Mouse (Mus musculus) layer of hippocampus, postnatal 36 days (tissue): Measurements from ENCODE around the gene Faim2. TPM values are rescaled to one million over a fixed set of nuclear protein-coding genes. Genes with fewer than 3 reads are reported as not detected.

Source experiments
- DNase-seq, 2 experiments: peaks; one replicate each; pipeline ENCODE4 v3.0.0; 2022
- total RNA-seq, 2 experiments: library from RNA; stranded (reverse); gene quantifications; 2 replicates each; pipeline ENCODE4 v1.2.3; 2021

Faim2 gene
- total RNA-seq, 2 experiments from 2014 or later: 373 to 394 TPM

DNA sequence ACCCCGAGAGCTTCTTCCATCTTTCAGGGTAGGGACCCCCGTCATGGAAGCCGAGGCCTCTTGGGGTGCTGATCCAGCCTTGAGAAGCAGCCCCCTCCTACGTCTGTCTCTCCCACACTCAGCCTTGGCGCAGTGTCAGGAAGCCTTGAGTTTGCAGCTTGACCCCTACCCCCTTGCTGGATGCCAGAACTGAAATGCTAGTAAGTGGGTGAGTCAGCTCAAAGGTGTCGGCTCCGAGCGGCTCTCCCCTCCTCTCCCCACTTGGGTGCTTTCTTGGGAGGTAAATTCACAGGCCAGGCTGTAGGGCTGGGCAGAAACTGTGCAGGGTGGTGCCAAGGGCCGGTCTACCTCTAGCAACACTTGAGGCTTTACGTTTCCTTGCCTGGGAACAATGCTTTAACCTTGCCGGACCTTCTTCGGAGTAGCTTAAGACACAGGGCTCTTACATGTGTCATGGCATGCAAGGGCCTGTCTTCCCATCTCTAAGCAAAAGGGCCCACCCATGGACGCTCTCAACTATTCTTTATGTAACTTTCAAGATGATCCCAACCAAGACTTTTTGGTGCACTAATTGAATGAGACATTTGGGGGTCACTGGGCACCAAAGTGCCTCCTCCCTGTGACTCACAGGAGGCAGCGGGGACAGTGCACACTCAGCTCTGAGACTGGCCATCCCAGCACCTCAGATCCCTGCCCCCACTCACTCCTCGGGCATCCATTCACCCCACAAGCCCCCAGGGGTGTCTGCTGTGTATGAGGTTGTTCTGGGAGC lies 22.5 kb downstream of the Faim2 start:
- no peak for DNase-seq

DNA sequence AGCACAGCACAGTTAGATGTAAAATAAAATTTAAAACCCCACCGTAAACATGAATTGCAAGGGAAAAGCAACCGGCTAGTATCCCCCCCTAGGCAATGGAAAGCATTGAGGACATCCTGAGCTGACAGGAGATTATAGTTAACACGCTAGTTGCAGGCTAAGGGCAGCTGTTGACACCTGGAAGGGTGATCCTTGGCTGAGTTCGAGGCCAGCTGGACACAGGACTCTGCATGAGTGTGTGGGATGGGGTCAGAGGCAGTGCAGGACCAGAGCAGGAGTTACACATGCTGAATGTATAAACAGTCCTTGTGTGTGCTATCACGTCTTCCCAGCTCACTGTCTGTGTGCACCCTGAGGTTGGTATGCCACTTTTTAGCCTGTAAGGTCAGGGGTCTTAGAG lies 24.7 kb downstream of the Faim2 start:
- DNase-seq: no peak

DNA sequence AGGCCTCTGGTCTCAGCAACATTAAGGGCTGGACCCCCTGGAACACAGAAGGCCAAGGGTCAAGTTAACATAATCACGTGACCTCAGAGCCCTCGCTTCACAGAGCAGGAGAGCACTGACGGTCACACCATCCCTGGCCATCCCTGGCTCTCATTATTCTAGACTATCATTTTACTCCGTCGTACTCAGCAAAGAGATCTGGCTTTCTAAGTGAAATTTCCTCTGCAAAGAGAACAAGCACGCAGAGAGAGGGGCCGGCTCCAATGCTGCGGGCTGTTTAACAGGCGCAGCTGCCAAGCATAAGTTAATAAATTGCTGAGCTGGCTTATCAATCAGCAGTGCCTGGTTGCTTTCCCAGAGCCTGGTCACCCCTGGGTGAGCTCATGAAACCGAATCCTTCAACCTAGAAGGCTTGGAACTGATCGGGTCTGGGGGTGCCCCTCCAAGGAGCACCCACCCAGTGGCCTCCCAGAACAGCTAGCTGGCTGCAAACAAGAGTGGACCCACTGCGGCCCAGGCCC lies 25.6 kb downstream of the Faim2 start:
- DNase-seq: no peak

DNA sequence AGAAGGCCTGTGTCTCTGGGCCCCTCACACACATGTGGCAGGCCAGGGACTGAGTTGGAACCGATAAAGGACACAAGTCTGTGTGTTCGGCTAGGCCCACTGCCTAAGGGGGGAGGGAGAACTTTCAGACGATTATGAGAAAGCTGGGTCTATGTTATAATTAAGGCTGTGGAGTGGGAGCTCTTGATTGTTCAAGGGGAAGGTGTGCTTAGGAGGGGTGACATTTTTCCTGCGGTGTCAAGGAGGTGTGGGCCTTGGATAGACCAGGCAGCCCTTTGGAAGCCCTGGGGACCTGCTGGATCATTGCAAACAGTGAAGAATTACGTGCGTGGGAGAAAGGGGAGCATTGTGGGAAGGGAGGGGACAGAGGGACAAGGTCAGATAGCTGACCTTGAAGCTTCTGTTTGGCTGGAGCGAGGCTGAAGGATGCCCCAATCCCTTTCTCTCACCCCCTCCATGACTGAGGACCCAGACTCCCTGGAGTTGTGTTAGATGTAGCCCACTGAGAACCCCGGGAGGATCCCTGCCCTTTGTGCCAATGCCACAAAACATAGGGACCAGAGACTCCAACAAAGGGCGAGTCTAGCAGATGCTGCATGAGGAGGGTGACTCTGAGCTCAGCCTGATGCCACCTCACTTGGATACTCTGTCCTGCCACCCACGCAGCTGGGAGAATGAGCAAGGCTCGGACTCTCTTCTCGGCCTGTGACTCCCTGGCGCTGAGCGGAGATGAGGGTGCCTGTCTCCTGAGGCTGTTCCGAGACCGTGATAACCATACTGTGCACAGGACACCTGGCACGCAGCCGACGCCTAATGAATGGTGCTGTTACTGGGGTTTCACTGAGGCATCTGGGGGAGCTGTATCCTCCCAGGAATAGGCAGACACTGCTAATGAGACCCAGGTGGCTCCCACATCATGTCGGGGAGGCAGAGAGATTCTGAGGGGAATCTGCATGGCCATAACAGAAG lies 26.4 kb downstream of the Faim2 start:
- peak in 1 of 2 experiments; percentile 70 for DNase-seq

DNA sequence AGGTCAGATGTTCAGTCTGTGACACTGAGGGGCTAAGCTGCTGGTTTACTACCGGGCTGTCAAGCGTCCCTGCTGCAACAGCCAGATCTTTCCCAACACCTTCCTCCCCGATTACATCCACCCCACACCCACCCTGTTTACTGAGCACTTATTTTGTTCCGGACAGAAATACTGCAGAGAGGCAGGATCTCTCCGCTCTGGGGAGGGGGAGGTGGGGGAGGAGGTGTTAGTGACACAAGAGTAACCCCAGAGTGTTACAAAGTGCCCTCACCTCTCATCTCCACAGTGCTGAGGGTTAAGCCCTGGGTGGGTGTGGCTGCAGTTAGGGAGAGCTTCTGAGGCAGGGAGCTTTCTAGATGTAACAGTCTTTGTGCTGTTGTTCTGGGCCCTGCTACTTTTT lies 27.6 kb downstream of the Faim2 start:
- DNase-seq: no peak

DNA sequence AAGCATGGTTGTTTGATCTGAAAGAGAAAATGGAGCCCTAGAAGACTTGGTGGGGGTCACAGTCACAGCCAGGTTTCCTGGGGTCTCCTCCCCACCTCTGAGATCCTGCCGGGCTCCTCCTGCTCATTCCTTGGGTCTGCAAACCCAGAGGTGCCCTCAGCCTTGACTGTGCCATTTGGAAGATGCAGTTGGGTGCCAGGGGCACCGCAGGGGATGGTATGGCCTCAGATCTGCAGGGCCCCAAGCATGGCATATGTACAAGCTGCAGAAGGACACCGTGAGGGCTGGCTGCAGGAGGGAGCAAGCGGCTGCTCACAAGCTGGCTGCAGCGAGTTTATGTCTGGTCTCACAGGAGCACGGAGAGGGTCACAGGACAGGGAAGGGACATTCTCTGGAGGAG lies 28.2 kb downstream of the Faim2 start:
- DNase-seq: no peak

DNA sequence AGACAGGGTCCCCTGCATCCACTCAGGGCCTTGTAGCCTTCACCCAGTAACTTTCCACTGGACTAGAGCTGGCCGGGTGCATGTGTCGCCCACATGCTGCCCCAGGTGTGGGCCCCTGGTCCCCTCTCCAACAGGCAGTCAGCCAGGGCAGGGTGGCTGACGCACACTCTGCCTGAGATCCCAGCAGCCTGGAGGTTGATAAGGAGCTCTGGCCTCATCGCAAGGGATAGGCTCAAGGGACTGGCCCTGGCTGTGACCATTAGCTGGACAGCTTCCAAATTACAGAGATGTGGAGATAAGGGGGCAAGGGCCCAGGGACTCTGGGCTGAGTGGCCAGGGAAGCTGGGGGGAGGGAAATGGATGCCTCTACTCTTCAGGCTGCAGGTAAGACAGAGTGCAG lies 29.2 kb downstream of the Faim2 start:
- no peak for DNase-seq

DNA sequence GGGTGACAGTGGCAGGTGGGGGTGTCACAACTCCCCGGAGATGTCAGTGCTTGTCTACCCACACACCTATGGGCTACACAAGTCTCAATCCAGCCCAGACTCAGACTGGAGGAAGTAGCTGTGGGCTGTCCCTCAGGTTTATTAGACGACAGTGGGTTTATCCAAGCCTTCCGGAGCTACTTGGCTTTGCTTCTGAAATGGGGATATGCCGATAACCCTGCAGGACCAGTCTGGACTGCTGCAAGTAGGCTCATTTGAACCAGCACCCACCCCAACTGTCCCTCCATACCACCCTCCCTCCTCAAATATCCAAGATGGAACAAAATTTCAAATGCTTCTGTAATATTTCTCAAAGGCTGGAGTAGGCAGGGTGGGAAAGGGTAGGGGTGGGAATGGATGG lies 29.6 kb downstream of the Faim2 start:
- no peak for DNase-seq

DNA sequence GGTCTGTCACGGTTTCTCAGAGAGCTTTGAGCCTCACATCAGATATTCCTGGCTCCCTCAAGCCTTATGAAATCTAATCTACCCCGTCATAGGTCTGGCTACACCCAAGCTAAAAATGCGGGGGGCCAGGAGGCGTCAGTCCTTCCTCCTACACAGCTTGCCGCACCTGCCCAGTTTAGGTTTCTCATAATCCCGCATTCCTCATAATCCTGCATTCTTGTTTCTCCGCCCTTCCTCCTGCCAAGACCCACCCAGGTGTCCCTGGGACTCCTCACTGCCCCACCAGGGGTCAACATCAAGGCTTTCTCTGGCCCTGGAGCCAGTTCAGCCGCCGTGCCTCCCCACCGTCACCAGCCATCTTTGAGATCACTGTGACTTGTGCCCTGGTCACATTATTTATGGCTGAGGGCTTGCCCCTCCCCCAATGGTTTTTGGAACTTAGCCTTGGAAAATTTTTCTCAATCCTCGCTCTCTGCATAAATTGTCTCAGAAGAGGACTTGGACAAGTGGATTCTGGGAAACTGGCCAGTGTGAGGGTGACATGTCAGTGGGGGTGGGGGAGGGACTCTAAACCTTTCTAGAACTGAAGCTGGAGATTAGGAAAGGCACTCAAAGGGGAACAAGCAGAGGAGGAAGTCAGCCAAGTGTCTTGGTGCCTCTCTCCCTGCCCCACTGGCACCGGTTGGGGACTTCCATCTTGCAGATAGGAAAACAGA lies 30.3 kb downstream of the Faim2 start:
- peak; percentile 59 to 67 for DNase-seq

DNA sequence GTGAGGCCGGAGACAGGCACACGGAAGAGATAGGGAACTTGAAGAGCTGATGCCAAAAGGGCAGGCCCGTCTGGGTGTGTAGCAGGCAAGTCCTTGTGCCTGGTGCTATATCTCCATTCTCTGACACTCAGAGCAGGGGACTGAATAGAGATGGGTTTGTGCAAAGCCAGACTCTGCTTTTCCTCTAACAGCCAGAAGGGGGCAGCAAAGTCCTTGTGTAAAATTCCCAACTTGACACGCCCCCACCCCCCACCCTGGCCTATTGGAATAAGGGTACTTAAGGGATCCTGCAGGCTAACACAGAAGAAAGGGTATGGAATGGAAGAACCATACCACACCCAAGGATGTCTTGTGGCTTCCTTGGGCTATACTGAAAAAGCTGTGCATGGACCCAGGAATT lies 30.9 kb downstream of the Faim2 start:
- DNase-seq: no peak

DNA sequence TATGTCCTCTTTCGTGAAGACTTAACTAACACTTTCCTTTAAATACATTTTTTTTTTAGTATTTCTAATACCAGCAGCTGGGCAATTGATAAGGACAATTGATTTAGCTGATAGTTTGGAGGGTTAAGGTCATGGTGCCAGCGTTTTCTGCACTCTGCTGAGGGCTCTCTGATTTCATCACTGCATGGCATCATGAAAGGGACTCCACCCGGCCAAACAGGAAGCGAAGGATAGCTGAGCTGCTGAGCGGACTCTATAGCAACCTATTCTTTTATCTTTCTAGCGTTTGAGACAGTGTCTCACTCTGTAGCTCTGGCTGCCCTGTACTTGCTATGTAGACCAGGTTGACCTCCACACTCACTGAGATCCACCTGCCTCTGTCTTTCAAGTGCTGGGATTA lies 43.2 kb downstream of the Faim2 start:
- no peak for DNase-seq

DNA sequence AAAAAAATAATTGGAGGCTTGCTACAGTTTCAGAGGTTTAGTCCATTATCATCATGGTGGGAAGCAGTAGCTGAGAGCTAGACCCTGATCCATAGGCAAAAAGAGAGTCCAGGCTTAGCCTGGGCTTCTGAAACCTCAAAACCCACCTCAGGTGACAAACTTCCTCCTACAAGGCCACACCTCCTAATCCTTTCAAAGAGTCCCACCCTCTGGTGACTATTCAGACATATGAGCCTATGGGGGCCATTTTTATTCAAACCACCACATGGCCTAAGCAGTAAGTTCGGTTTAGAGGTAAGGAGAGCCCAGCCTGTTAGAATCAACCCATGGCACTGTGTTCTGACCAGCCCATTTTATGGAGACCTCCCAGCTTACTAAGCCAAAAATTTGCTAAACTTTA lies 52.2 kb downstream of the Faim2 start:
- DNase-seq: no peak

DNA sequence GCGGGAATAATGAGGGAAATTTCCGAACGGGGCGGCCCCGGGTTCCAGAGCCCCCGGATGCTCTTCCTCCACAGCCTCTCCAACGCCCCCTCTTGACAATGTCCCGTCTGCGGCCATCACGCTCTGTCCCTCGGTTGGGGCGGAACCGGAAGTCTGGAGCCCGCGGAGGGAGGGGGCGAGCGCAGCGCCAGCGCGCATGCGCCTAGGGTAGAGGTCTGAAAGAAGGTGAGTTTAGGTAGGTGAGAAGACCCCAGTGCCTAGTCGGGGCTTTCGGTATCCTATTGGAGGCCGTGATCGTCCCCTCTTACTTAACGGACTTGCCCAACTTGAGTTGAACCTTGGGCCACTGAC lies 53.4 kb downstream of the Faim2 start, which contains the start of gene Bcdin3d:
Gene Bcdin3d (minus strand): TSS at position 155 of the 351 bp plus-strand sequence.
- peak; percentile 85 to 86 for DNase-seq

DNA sequence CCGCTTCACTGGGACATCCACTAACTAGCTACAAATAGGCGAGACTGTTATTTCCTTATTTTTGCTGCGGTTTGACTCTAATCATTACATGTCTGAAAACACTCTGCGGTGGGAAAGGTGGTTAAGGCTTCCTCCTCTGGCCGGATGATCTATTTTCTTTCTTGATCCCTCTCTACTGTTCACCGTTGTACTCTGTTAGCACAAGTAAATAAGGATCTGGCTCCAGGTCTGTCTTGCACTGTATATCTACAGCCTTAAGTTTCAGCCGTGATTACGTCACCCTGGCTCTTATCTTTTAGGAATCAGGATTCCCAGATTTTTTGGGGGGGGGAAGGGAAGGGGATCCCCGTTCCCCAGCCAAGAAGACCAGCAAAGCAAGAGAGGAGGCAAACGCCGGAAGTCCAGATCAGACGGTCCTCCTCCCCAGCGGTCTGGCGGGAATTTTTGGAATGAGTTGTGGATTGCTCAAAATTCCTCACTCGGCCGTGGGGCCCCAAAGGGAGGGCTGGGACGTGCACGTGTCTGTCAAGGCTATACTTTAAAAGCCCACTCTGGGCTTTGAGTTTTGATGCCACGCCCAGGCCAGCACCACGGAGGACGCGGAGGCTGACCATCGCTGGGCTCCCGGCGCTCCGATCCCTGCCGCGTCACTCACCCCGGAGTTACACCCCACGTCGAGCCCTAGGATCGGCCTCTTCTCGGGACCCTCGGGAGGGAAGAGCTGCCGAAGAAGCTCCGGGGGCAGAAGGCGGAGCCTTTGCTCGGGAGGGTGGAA lies 54.0 kb downstream of the Faim2 start:
- peak in 1 of 2 experiments; percentile 35 for DNase-seq

DNA sequence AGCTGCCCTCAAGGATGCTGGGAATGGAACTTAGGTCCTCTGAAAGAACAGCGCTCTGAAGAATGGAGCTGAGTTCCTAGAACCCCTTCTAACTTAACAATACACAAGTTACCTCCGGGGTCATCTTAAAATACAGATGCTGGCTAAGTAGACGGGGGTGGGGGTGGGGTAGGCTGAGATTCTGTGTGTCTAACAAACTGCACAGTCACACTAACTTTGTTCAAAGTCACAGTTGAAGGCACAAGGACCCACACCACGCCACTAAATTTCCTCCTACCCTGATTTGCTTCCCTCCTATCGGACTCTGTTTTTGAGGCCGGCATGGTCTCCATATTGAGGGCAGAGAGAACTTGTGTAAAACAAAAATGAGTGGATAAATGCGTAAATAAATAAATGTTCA lies 55.0 kb downstream of the Faim2 start:
- no peak for DNase-seq

DNA sequence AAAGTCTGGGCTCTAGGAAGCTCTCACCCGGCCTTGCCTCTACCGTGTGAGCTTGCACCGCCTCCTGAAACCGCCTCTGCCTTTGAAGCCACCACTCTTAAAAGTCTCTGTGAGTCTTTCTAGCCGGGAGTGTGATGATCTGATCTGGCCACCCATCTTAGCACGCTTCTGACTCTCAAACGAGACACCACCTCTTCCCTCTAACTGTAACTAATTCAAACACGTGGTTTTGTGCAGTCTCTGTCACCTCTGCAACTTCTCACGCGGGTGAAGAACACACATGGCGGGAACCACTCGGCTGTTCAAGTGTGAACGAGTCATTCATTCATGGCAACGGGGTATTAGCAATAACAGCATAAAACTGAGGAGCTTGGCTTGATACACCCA lies 56.3 kb downstream of the Faim2 start:
- no peak for DNase-seq

DNA sequence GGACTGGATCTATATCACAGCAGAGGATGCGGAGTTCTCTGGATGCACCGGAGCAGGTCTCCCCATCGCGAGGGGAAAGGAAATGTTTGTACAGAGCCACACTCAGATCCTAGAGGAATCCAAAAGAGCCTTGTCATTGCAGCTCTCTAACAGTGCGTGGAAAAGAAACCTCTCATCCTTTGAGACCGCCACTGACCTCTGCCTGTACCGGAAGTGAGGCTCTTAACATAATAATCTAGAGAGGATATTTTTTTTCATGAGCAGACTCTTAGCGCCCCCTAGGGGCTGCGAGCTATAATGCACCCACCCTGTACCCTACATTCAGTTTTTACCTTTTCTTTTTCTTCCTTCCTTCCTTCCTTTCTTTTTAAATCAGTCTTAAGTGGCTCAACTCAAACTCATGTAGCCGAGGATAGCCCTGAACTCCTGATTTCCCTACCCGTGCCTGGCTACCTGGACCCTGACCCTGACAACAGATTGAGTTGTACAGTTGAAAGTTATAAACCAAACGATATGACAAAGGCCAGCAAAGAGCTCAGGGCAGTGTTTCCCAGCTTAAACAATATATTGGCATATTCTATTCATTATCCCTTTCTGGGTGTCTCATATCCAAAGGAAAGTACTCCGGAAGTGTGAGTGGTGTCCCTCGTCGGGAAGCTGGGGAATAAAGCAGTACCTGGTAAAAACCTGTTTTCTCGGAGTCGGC lies 56.8 kb downstream of the Faim2 start:
- peak; percentile 52 to 64 for DNase-seq

DNA sequence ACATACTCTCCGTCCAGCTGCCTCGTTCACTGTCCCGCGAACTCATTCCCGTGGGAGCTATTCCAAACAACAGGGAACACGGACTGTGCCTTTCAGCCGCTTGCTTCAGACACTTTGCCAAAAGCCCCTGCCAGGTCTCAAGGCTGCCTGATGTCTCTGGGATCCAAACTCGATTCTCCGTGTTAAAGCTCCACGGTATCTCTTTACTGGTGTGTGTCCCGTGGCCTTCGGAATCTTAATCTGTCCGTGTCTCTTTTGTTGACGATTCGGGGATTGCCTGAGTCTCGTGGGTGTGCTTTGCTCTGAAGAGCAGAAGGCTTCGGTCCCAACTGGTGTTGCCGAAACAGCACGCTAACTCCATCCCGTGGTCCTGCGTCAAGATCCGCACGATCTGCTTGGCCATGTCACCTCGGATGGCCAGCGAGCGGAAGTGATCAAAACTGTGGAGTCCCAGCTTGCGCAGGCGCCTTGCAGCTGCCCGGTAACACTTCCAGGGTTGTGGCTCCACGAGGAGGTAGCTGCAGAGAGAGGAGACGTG lies 57.7 kb downstream of the Faim2 start:
- DNase-seq: no peak

DNA sequence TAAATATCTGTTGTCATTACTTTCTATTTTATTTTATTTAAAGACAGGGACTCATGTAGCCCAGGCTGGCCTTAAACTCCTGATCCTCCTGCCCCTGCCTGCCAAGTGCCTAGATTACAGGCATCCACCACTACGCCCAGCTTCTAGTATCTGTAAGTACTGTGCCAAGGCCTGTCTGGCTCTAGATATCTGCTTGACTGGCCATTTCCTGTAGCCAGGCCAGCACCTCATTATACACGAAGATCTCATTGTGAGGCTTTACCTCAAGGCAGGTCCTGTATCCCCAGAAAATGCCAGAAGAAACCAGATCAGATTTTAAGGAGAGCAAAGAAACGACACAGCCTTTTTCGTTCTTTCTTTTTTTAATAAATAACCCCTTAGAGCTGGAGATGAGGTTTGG lies 58.2 kb downstream of the Faim2 start:
- DNase-seq: no peak

DNA sequence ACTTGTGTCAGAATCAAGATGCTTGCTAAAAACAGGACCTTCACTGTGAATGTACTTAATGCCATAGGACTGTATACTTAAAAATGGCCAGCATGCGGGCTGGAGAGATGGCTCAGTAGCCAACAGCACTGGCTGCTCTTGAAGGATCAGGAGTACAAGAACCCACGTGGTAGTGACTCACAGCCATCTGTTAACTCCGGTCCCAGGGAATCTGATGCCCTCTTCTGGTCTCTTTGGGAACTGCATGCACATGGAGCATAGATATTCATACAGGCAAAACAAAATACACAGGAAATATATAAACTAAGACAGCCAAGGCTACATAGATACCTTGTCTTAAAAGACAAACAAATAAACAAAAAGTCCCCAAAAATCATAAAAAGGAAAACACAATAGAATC lies 58.9 kb downstream of the Faim2 start:
- peak; percentile 50 to 70 for DNase-seq

DNA sequence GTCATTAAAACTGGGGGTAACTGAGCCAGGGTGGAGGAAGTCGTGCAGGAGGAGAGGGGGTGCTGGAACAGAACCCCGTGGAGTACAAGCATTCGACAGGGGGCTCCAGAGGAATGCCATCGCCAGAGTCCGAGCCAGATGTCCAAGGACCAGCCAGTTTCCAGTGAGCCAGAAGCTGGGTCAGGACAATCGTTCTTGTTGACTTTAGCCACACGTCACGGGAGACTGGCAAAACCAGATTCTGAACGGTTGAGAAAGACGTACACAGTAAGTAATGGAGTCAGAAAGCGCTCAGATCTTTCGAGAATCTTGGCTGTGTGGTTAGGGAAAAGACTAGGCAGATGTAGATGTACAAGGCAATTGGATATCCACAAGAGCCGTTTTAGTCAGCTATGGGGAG lies 64.8 kb downstream of the Faim2 start:
- DNase-seq: no peak
